Mouse (Mus musculus): ENCODE data around the gene Babam2. TPM values are rescaled to one million over a fixed set of nuclear protein-coding genes. Genes with fewer than 3 reads are reported as not detected.

Gene Babam2
- polyA plus RNA-seq, 1 experiment from 2014 or later: 69.4 TPM

- Histone ChIP-seq H3K36me3 (ENCODE audit: insufficient read depth, low read length) (no peaks in the 10 kb centered on the region), H3K27me3 (ENCODE audit: insufficient read depth, low read length) (no peaks in the 10 kb centered on the region)
Measured at GRCm38 (mm10) chr5:32134051-32134732, 436.7 kb downstream of the Babam2 start.

More at GRCm38 (mm10) chr5:32134051-32134732, 436.7 kb downstream of the Babam2 start:
- Histone ChIP-seq H3K4me1 (ENCODE audit: insufficient read depth, low read length) (peaks cover 41% of the 10 kb centered on the region), H3K9me3 (ENCODE audit: low read length) (no peaks in the 10 kb centered on the region), H3K4me2 (replicated peaks; ENCODE audit: low read depth, low read length) (peak overlapping the region; percentile 87), H3K4me3 (ENCODE audit: low read length) (peak overlapping the region; percentile 85), H3K27ac (ENCODE audit: low read length) (peak overlapping the region; percentile 74), H3K9ac (replicated peaks; ENCODE audit: low read length) (peak overlapping the region; percentile 67)
- no peak for ATAC-seq (ENCODE audit: low FRiP score, low TSS enrichment)
- 3% methylated on average over 21 of the region's 21 CpGs for WGBS

Small RNA genes within 50 kb of the gene (microRNA-seq; reads per million reads assigned to microRNA genes)
- gene Mir3473e: not detected

Other genes with a start within 250 kb of the Babam2 start
- 55.2 and 62.2 TPM in 2 replicates for gene Zfp512, start 245.3 kb upstream of the Babam2 start, polyA plus RNA-seq (2015; fragmentation: Nextera tagmentation; extraction: Ambion mirVana)
- 0.17 TPM in 1 of 2 replicates, not detected in the other for gene 4930548H24Rik, start 211.9 kb upstream of the Babam2 start, polyA plus RNA-seq (2015; fragmentation: Nextera tagmentation; extraction: Ambion mirVana)
- gene Gpn1, start 202.9 kb upstream of the Babam2 start, polyA plus RNA-seq (2015; fragmentation: Nextera tagmentation; extraction: Ambion mirVana): 67.2 and 68.0 TPM in 2 replicates
- gene Slc4a1ap, start 170.7 kb upstream of the Babam2 start, polyA plus RNA-seq (2015; fragmentation: Nextera tagmentation; extraction: Ambion mirVana): 31.7 and 36.7 TPM in 2 replicates
- gene Supt7l, start 169.9 kb upstream of the Babam2 start, polyA plus RNA-seq (2015; fragmentation: Nextera tagmentation; extraction: Ambion mirVana): 26.1 and 32.7 TPM in 2 replicates
- gene Mrpl33, start 100.7 kb upstream of the Babam2 start, polyA plus RNA-seq (2015; fragmentation: Nextera tagmentation; extraction: Ambion mirVana): 237 and 260 TPM in 2 replicates
- 4.6 and 5.8 TPM in 2 replicates for gene Rbks, start 57 bp upstream of the Babam2 start, polyA plus RNA-seq (2015; fragmentation: Nextera tagmentation; extraction: Ambion mirVana)